Mouse (Mus musculus) embryo, embryonic 9.5 days (tissue): ENCODE data around the gene 2510039O18Rik.

Experiments
- DNase-seq: peaks from one replicate; pipeline ENCODE4 v3.0.0-alpha.2; 2017; ENCODE audit errors: extremely low spot score

Gene 2510039O18Rik

GRCm38 (mm10) chr4:147985205-147986132, 44.8 kb downstream of the 2510039O18Rik start, which contains the start of gene Nppb:
Gene Nppb (plus strand): TSS chr4:147985788.
- DNase-seq, result peak; percentile 52

DNA sequence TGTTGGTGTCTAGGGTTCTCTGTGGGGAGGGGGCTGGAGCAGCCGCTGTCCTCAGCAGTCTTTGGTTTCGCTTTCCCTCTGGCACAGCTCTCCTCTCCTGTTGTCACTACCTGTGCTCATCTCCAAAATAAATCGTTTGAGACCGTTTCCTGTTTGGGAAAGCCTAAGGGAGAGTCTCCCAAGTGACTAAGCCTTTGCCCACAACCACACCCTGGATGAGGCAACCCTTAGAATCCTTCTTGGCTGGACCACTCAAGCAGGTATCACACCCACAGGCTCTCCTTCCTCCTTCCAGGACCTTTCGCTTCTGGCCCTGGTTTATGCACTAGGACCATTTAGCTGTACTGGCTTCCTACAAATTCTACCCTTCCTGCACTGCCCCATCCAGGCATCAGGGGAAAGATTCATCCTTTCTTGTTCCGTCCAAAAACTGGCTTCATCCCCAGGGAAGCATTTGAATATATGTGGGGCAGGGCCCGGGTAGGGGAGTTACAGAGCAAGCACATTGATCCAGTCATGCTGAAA, 52.9 kb downstream of the 2510039O18Rik start:
- DNase-seq, result no peak

GRCm38 (mm10) chr4:147995311-147995710, 54.6 kb downstream of the 2510039O18Rik start:
- no peak for DNase-seq
